Mouse (Mus musculus): ENCODE results near the gene Chrng.

Chrng gene

DNA sequence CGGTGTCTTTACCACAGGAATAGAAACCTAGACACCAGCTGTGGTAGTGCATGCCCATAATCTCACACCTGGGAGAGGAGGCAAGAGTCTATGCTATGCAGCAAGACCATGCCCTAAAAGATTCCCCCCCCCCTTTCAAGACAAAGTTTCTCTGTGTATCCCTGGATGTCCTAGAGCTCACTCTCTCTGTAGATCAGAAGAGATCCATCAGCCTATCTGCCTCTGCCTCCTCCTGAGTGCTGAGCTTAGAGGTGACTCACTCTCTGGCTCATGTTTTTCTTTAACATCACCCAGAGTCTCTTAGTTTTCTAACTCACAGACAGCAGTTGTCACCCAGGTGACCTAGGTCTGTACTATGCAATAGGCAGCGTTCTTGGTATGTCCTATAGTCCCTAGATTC lies 54.9 kb downstream of the Chrng start:
- DNase-seq, result no peak

All from lung, adult 18-20 months (tissue).